Mouse (Mus musculus) heart, postnatal 36 days (tissue): ENCODE measurements around the gene Slc35b1. TPM values are rescaled to one million over a fixed set of nuclear protein-coding genes. Genes with fewer than 3 reads are reported as not detected.
A peak's percentile ranks its signal among the peaks of the same experiment; 100 is the strongest.

Experiments used
- DNase-seq, 2 experiments: peaks; one replicate each; pipeline ENCODE4 v3.0.0; 2021 to 2022
- intact Hi-C: fragments of 180-260 bp; cut with DNase I; formaldehyde crosslinking; loops from one replicate; pipeline ENCODE4 v1.15.1; 2025
- total RNA-seq, 2 experiments: library from RNA; stranded (reverse); gene quantifications; 2 replicates each; pipeline ENCODE4 v1.2.3; 2021

Gene Slc35b1
- total RNA-seq: 10 to 100 TPM; 35.7 to 37.6 TPM

DNA sequence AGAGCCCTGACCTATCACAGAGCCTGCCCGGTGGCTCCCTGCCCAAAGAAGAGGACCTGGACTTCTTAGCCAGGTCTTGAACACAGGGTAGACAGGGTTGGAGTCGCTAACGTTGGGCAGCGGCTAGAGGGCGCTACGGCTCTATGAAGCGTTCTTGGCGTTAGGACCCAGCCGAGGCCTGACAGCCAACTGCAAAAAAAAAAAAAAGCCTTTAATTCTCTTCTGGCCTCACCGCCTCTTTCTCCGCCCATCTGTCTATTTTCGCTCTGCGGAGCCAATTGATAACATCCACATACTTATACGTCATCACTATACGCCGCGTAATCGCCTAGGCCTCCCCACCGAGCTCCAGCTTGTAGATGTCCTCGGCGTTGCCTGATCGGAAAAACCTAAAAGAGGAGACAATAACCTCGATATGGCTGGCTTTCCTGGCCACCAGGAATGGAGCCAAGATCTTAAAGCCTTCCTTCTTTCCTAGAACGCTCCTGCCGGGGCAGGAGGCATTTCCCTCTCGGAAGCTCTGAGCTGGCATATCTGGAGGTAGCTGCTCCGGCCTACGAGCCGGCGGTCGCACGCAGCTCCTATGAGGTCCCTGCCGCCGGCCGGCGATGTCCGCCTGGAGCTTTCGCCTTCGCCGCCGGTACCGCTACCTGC, at the start of gene Slc35b1:
Slc35b1 (plus strand) TSS at position 374 of the 654 bp plus-strand sequence.
- intact Hi-C loops: loop anchor here (1.0 to 10.0 kb wide), 5 partner anchors 48 to 280 kb away; partner anchors contain the start of genes Fam117a, Kat7 and Phb
- DNase-seq: peak; percentile 89 to 97

DNA sequence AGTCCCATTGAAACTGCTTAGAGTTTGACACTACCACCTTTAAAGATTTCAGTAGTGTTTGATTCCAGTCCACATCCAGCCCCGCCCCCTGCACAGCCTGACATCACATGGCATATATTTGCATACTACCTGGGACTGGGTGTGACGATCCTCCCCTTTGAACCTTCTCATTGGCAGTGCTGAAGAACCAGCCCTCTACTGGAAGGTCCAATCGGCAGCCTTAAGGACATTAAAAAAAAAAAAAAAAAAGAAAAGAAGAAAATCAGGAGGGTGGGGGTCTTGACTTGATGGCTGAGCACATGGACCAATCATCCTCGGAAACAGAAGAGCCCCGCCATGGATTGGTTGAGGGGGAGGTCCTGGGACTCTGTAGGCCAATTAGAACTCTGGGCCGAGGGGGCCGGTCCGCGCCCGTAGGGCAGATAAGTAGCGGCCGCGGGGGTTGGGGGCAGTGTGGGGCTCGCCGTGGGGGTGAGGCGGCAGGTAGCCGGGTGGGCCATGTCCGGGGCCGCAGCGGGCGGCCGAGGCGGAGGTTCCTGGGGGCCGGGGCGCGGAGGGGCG, 47.8 kb upstream of the Slc35b1 start, which contains the start of gene Fam117a:
Fam117a (plus strand) TSS at position 451 of the 561 bp plus-strand sequence.
- peak; percentile 77 to 82 for DNase-seq
- intact Hi-C loops: loop anchor here (2.0 kb wide), 1 partner anchor 48 kb away; the partner anchor contains the start of gene Slc35b1

- intact Hi-C loops: loop anchor here (2.0 kb wide), 1 partner anchor 48 kb away; the partner anchor contains the start of gene Slc35b1
- peak; percentile 57 to 77 for DNase-seq
These were observed 47.2 kb upstream of the Slc35b1 start for GRCm38 (mm10) chr11:95337129-95337813.

- intact Hi-C loops: loop anchor here (2.0 kb wide), 2 partner anchors 27 to 47 kb away; partner anchors contain the start of gene Slc35b1
- DNase-seq: no peak
These were observed 46.6 kb upstream of the Slc35b1 start for GRCm38 (mm10) chr11:95337846-95338342.

DNA sequence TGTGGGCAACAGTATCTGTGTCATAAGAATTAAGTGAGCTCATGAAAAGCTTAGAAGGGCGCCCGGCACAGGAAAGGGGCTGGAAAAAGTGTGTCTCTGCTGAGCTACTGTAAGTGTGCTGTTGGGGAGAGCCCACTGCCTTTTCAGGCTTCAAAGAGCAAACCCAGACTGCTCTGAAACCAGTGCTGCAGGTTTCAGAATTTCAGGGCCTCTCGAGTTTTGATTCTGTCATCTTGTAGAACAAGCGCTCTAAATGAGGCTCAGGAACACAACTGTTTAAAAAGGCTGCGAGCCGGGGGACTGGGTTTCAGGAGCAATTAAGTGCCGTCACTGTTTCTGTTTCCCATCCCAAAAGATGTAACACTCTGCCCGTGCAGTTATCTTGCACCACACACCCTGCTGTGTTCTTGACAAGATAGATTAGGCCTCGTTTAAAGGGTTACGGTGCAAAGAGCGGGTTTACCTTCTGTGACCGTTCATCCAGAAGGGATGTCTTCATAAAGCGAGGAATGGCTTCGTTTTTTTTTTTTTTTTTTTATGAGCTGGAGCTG, 44.9 kb upstream of the Slc35b1 start:
- intact Hi-C loops: loop anchor here (2.0 kb wide), 1 partner anchor 25 kb away; no protein-coding TSS in a partner anchor
- DNase-seq: no peak

GRCm38 (mm10) chr11:95340259-95340658, 44.2 kb upstream of the Slc35b1 start:
- intact Hi-C loops: no loop called here
- DNase-seq: no peak

GRCm38 (mm10) chr11:95340664-95341063, 43.8 kb upstream of the Slc35b1 start:
- DNase-seq: no peak
- intact Hi-C loops: no loop called here

DNA sequence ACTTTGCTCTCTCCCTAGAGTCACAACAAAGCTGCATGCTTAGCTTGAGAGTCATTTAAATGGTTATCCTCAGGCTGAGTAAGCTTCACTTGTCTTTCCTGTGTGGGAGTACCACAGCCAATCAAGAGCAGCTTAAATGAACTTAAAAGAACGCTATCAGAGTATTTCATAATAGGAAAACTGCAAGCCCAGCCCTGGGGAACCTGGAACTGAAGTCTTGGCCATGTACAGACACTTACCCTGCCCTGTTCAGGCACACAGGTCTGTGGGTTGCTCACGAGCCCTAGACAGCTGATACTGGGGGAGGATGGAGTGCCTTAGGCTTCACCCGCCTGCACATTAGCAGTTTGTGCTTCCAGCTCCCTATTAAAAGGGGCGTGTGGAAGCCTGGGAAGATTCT, 41.3 kb upstream of the Slc35b1 start:
- DNase-seq: no peak
- intact Hi-C loops: no loop called here

DNA sequence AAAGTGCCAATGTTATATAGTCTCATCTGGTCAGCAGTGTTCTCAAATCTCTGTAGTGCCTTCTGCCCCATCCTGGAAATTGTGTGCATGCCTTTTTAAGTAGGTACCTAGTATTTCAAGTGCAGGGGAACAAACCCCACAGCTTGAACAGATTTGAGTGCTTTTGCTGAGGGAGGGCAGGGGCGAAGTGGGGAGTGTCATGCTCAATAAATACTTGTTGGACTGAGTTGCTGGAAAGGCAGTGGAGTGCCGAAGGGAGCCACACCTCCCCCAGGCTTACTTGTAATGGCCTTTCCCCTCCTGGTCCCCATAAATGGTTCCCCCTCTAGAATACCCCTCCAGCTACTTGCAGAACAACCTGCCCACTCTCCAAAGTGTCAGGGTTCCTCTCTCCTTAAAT, 40.3 kb upstream of the Slc35b1 start:
- no peak for DNase-seq
- intact Hi-C loops: no loop called here

GRCm38 (mm10) chr11:95350289-95350688, 34.2 kb upstream of the Slc35b1 start:
- DNase-seq: no peak
- intact Hi-C loops: no loop called here

DNA sequence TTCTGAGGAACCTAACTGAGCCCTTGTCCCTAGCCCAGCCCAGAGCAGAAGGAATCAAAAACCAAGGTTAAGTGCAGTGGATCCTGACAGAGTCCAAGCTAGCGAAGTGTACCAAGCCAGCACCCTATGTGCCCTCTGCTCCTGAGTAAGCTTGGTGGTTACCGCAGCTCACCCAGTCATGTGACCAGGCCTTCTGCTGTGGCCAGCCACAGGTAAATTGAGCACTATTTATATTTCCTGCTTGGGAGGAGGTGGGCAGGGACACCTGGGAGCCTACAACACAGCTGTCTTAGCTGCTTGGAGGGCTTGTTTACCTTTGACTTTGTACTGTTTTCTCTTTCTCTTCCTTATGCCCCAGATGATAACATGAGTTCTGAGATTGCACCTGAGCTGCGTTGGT, 33.5 kb upstream of the Slc35b1 start:
- no peak for DNase-seq
- intact Hi-C loops: no loop called here

GRCm38 (mm10) chr11:95352686-95353085, 31.8 kb upstream of the Slc35b1 start:
- DNase-seq: no peak
- intact Hi-C loops: no loop called here

- intact Hi-C loops: no loop called here
- no peak for DNase-seq
These were observed 31.3 kb upstream of the Slc35b1 start for GRCm38 (mm10) chr11:95353226-95353625.

DNA sequence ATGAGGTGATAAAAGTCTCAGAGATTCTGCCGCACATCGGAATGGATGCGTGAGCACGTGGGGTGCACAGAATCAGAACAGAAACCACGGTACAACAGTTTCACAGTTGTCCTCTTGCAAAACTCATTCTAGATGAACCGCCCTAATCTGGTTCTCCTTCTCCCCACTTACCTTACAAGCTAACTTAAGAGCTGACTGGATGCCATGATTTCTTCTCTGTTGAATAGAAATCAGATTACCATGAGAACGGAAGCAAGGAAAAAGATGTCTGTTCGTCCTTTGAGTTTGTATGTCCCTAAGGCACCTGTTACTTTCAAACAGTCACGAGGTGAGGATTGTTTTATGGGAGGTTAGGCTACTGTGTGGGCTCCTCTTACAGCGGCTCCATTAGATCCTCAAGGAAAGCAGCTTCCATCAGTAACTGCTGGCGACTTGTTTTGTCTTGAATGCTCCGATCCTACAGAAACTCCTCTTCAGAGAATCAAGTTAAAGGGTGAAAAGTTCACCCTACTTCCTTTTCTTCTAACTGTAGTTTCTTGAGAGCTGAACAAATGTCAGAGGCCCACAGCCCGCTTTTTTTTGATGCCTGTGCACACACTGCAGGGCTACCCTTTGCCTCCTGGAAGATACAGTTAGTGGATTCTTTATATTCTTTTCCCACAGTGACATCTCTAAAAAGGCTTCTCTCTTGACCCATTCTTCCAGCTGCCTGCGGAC, 30.1 kb upstream of the Slc35b1 start:
- DNase-seq: no peak
- intact Hi-C loops: no loop called here

DNA sequence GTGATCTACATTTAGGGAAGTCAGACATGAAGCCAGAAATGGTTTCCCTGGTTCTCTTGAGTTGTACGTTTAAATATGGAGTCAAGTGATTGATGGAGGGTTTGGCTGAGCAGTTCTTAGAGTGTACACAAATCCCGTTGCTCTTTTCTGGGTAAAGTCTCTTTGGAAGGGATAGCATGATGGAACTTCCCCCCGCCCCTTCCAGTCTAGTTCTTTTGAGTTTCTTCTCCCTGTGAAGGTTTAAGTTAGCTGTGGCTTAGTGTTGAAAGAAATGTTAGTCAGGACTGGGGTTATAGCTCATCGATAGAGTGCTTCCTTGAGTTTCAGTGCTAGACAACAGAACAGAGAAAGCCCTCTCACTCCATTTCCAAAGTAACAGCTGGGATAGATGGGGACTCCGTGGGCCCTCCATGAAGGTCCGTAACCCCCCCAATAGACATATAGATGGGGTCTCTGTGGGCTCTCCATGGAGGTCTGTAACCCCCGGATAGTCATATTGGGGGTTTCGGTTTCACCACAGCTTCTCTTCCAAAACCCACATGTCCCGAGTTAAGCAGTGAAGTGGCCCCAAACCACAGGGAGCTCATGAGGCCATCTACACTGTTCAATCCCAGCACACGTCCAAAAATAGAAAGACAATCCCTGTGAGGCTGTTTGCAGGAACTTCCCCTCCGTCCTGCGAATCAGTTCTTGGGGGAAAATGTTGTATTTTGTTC, 29.4 kb upstream of the Slc35b1 start:
- DNase-seq: no peak
- intact Hi-C loops: no loop called here

DNA sequence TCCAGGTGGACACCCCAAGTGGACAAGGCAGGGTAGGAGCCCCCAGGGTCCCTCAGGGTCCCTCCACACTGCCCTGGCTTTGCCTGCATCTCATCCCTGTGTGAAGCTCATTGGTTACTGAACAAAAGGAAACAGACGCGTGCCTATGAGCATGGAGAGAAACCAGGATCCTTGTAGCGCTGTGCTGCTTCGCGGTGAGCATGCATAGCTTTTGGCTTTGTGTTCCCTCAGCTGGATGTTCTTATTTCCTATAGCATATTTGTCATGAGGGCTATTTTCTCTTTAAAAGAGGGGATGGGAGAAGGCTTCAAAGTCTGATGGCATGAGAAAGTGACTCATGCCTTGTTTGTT, 28.9 kb upstream of the Slc35b1 start:
- intact Hi-C loops: no loop called here
- DNase-seq: no peak

- intact Hi-C loops: no loop called here
- DNase-seq: no peak
These were observed 28.5 kb upstream of the Slc35b1 start for GRCm38 (mm10) chr11:95356039-95356438.

GRCm38 (mm10) chr11:95356469-95357273, 27.8 kb upstream of the Slc35b1 start:
- intact Hi-C loops: no loop called here
- peak; percentile 63 to 66 for DNase-seq

DNA sequence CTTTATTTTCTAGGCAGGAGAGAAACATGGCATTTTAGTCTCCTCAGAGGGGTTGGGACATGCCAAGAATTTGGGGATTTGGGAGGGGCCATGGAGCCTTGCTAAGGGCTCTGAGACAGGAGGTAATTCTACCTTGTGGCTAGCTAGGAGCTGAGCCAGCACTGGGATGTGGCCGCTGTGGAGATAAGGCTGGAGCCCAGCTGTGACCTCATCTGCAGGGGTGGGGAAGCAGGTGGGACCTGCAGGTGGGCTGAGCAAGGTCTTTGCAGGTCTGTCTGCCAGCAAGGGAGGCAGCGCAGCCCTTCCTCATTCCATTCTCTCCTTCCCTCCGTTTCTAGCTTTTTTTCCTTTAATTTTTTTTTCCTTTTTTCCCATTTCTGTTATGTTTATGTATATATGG, 26.2 kb upstream of the Slc35b1 start:
- intact Hi-C loops: no loop called here
- no peak for DNase-seq
